Mouse (Mus musculus): ENCODE data around the gene Npas4.
"Not testable (repeated sequence)": the region's sequence is repeated elsewhere in the genome, so short reads cannot be mapped to it uniquely, and the experiment has no call there.

Gene Npas4

GRCm38 (mm10) chr19:4992371-4992770, 2.3 kb upstream of the Npas4 start:
- no peak for DNase-seq

GRCm38 (mm10) chr19:4990716-4991115, 600 bp upstream of the Npas4 start:
- no peak for DNase-seq

- DNase-seq, result no peak
Observed at GRCm38 (mm10) chr19:4989434-4990255, 471 bp downstream of the Npas4 start.

GRCm38 (mm10) chr19:4989013-4989412, 1.1 kb downstream of the Npas4 start:
- DNase-seq, result peak; percentile 61 to 62

GRCm38 (mm10) chr19:4981767-4982166, 8.3 kb downstream of the Npas4 start:
- DNase-seq, result no peak

GRCm38 (mm10) chr19:4968236-4968635, 21.9 kb downstream of the Npas4 start:
- no peak for DNase-seq

GRCm38 (mm10) chr19:4961928-4962601, 28.1 kb downstream of the Npas4 start, which contains the start of gene Mrpl11:
TSS of gene Mrpl11 (plus strand) at chr19:4962147.
- peak; percentile 69 to 80 for DNase-seq

GRCm38 (mm10) chr19:4948641-4949040, 41.5 kb downstream of the Npas4 start:
- DNase-seq, result not testable (repeated sequence)

GRCm38 (mm10) chr19:4945540-4945939, 44.6 kb downstream of the Npas4 start:
- no peak for DNase-seq

- no peak for DNase-seq
Observed at GRCm38 (mm10) chr19:4943253-4943588, 46.9 kb downstream of the Npas4 start.

- peak; percentile 61 to 69 for DNase-seq
Observed at GRCm38 (mm10) chr19:4942551-4943252, 47.4 kb downstream of the Npas4 start, which contains the start of gene Peli3. TSS of gene Peli3 (minus strand) at chr19:4943127.

- no peak for DNase-seq
Observed at GRCm38 (mm10) chr19:4937444-4938310, 52.4 kb downstream of the Npas4 start.

- DNase-seq, result no peak
Observed at GRCm38 (mm10) chr19:4936896-4937295, 53.2 kb downstream of the Npas4 start.
